Mouse (Mus musculus): Measurements from ENCODE around the gene March7. TPM values are rescaled to one million over a fixed set of nuclear protein-coding genes. Genes with fewer than 3 reads are reported as not detected.

The March7 gene
- 85.0 and 88.7 TPM in 2 replicates for polyA plus RNA-seq (2016; fragmentation: Nextera tagmentation; extraction: Ambion mirVana)

DNA sequence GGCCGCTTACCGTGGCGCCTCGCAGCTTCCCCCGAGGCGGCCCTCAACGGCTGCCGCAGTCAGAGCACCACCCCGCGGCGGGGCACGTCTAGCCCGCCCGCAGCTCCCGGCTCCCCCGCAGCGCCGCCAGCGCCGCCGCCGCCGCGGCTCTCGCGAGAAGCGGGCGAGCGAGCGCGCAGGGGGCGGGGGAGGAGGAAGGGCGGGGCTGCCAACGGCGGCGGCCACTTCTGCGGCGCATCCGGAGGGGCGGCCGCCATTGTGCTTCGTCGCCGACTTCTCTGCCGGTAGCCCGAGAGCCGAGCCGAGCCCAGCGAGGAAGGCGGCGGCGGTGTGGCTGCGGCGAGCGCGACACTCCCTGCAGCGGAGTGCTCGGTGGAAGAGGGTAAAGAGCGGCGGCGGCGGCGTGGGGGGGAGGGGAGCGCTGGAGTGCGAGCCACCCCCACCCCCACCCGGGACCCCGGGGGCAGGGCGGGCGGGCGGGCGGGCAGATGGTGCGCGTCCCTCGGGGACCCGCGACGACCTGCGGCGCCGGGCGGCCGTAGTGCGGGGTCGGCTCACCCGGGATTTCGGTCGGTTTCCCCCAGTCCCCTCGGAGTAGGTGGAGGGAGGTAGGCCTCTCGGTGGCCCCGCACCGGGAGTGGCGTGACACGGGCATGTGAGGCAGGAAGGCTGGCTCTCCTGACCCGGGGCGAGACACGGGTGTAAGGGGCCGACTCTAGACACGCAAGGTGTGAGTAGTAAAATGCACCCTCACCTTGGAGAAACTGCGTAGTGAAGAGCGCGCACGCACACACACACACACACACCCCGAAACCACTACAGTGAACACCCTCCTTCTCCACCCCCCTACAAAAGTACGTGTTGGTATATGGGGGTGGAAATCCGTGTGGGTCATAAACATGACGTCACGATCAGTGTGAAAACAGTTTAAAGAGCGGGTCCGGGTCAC, at the start of gene March7, which contains the start of gene Baz2b:
Gene March7, plus strand, starts transcription at position 185 of the 949 bp plus-strand sequence.
Gene Baz2b, minus strand, starts transcription at position 137 of the 949 bp plus-strand sequence.
- peak; percentile 79 for ATAC-seq (ENCODE audit: low FRiP score, low read depth)
- WGBS = under 1% methylated on average over 97 of the region's 109 CpGs

DNA sequence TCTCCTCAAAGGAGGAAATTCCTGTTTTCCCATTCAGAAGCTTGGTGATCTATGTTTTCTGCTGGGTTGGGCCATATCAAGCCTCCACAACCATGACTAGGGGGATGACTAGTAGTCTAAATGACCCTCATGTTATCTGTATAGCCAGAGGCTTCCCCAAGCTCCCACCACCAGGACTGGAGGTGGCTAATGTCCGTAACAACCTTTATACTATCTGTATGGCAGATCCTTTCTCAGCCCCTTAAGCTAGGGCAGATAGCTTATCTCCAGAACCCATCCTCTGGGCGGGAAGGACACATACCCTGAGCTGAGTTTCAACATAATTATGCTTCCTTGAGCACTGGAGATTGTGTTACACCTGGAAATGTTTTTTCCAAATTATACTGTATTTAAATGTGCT, 45.9 kb upstream of the March7 start:
- Histone ChIP-seq H3K27ac (no peak overlapping the region), H3K9me3 (no peaks in the 10 kb centered on the region), H3K4me3 (no peak overlapping the region), H3K27me3 (replicated peaks) (no peaks in the 10 kb centered on the region), H3K36me3 (no peaks in the 10 kb centered on the region), H3K4me1 (no peaks in the 10 kb centered on the region), H3K4me2 (replicated peaks) (no peak overlapping the region), H3K9ac (no peak overlapping the region)
- WGBS = 87% methylated on average over 2 of the region's 2 CpGs
- no peak for ATAC-seq (ENCODE audit: low FRiP score, low read depth)

More for the DNA sequence above, at the start of gene March7, which contains the start of gene Baz2b:
- Histone ChIP-seq H3K9ac (peak within 1 kb of the TSS; percentile 96), H3K4me1 (peaks cover 30% of the 10 kb centered on the region), H3K9me3 (no peaks in the 10 kb centered on the region), H3K27ac (peak within 1 kb of the TSS; percentile 87), H3K27me3 (replicated peaks) (peaks cover 12% of the 10 kb centered on the region; the same call in 1 of the 2 replicates), H3K4me3 (peak within 1 kb of the TSS; percentile 91), H3K36me3 (peaks cover 2% of the 10 kb centered on the region; the same call in 1 of the 2 replicates), H3K4me2 (replicated peaks) (peak within 1 kb of the TSS; percentile 73)

DNA sequence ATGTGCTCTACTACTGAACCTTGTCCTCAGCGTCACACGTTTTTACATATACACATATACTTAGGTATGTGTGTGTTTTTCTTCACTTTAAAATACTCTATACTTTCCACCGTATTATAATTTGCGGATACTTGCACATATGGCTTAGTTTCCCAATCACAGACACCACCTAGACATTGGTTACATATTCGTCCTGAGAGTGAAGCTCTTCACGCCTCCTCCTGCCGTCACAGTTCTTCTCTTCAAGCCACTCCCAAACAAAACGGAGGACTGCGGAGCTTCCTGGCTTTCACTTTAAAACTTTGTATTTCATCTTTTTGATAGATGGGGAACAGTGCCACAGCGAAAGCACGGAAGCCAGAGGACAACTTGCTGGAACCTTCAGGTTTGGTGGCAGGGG, 44.0 kb upstream of the March7 start:
- Histone ChIP-seq H3K27me3 (replicated peaks) (no peaks in the 10 kb centered on the region), H3K9ac (no peak overlapping the region), H3K36me3 (no peaks in the 10 kb centered on the region), H3K27ac (no peak overlapping the region), H3K9me3 (no peaks in the 10 kb centered on the region), H3K4me3 (no peak overlapping the region), H3K4me1 (no peaks in the 10 kb centered on the region), H3K4me2 (replicated peaks) (no peak overlapping the region)
- 94% methylated on average over 11 of the region's 11 CpGs for WGBS
- no peak for ATAC-seq (ENCODE audit: low FRiP score, low read depth)

DNA sequence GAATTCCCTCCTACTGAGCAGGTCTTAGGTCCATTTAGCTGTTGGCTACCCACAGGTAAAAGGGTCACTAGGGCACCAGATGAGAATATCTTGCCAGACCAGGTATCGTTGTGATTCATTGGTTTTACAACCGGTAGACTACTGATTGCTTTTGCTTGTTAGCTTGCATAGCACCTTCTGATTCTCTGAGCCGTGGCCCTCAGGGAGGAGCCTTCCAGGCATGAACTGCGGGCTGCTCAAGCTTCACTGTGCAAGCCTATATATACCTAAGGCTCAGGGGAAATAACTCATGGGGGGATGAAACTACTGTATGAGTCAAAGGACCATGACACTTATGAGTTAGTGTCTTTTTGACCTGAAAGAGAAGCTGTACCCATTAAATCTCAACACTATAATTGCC, 42.8 kb upstream of the March7 start:
- Histone ChIP-seq H3K4me3 (no peak overlapping the region), H3K9me3 (no peaks in the 10 kb centered on the region), H3K27ac (no peak overlapping the region), H3K4me1 (no peaks in the 10 kb centered on the region), H3K36me3 (no peaks in the 10 kb centered on the region), H3K9ac (no peak overlapping the region), H3K27me3 (replicated peaks) (no peaks in the 10 kb centered on the region), H3K4me2 (replicated peaks) (no peak overlapping the region)
- 83% methylated on average over 4 of the region's 4 CpGs for WGBS
- ATAC-seq (ENCODE audit: low FRiP score, low read depth) = no peak

DNA sequence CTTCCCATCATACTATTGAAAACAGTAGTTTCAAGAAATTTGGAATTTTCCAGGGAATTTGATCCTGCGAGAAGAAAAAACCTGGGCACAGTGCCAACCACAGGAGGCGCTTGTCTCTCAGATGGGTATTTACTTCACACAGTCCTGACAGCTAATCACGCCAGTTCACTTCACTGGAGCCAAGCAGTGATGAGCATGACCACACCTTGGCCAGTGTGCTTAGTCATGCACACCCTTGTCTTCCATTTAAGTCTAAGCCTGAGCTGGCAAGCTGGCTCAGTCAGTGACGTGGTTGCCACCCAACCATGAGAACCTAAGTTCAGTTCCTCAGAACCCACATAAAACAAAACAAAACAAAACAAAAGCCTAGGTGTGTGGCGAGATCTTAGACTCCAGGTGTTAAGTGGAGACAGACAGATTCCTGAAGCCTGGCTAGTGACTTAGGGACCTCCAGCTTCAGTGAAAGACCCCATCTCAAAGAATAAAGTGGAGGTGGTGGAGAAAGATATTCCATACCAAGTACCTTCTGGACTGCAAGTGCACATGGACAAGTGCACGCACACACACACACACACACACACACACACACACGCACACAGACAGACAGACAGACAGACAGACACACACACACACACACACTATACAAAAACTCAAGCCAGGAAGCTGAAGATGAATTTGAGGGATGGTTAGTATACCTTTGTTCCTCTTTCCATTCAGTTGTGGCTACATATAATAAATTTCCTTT, 37.7 kb upstream of the March7 start:
- Histone ChIP-seq H3K9me3 (no peaks in the 10 kb centered on the region), H3K27ac (no peak overlapping the region), H3K4me3 (no peak overlapping the region), H3K9ac (no peak overlapping the region), H3K27me3 (replicated peaks) (no peaks in the 10 kb centered on the region), H3K4me1 (no peaks in the 10 kb centered on the region), H3K4me2 (replicated peaks) (no peak overlapping the region), H3K36me3 (no peaks in the 10 kb centered on the region)
- ATAC-seq (ENCODE audit: low FRiP score, low read depth) = no peak
- 81% methylated on average over 7 of the region's 7 CpGs for WGBS

DNA sequence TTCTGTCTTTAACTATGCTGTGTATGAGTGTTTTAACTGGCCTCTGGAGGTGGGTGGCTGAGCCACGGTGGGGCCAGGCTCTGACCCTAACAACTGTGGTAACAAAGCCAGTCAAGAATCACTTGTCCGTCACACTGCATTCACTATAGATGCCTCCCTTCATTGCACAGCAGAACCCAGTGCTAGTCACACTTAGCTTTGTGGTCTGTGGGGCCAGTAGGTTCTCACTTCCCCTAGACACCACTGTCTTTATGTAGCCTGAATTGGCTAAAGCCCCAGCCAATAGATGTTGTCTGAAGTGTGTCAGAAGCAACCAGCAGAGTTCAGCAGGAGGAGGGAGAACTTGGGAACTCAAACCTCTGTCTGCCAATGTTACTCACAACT, 37.2 kb upstream of the March7 start:
- WGBS = 73% methylated on average over 2 of the region's 2 CpGs

DNA sequence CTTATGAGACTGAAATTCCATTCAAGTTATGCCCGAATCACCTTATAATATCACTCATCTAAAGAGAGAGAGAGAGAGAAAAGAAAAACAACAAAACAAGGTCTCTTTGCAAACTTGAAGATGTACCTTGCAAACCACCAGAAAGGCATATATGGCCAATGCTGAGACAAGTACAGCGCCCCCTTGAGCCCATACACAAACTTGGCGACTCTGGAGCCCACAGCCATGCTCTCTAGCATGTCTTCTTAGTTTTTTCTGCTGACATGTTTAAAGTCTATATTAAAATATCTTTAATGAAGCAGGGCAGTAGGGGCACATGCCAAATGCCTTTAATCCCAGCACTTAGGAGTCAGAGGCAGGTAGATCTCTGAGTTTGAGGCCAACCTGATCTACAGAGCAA, 36.5 kb upstream of the March7 start:
- Histone ChIP-seq H3K4me2 (replicated peaks) (no peak overlapping the region), H3K27ac (no peak overlapping the region), H3K36me3 (no peaks in the 10 kb centered on the region), H3K9ac (no peak overlapping the region), H3K4me3 (no peak overlapping the region), H3K4me1 (no peaks in the 10 kb centered on the region), H3K9me3 (no peaks in the 10 kb centered on the region), H3K27me3 (replicated peaks) (no peaks in the 10 kb centered on the region)
- 61% methylated on average over 3 of the region's 3 CpGs for WGBS
- no peak for ATAC-seq (ENCODE audit: low FRiP score, low read depth)

More for the DNA sequence above, 37.2 kb upstream of the March7 start:
- Histone ChIP-seq H3K36me3 (no peaks in the 10 kb centered on the region), H3K4me2 (replicated peaks) (no peak overlapping the region), H3K4me3 (no peak overlapping the region), H3K27ac (no peak overlapping the region), H3K9me3 (no peaks in the 10 kb centered on the region), H3K9ac (no peak overlapping the region), H3K4me1 (no peaks in the 10 kb centered on the region), H3K27me3 (replicated peaks) (no peaks in the 10 kb centered on the region)
- no peak for ATAC-seq (ENCODE audit: low FRiP score, low read depth)

DNA sequence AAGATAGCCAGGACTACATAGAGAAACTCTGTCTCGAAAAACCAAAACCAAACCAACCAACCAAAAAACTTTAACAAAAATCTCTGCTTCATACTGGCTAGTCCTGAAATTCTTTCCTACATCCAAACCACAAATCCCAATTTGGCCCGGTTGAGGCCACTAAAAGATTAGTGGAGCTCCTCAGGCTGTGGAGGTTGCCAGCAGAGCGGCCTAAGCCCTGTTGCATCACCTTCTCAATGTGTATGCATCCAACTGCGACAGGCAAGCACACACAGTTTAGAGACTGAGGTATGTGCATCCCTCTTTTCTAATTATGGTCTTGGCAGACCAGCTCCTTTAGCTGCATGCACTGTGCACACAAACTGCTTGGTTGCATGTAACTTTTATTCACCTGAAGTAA, 36.1 kb upstream of the March7 start:
- H3K9ac ChIP-seq = no peak overlapping the region
- no peaks in the 10 kb centered on the region for H3K9me3 ChIP-seq
- 91% methylated on average over 4 of the region's 4 CpGs for WGBS
- ATAC-seq (ENCODE audit: low FRiP score, low read depth) = no peak
- H3K27me3 ChIP-seq (replicated peaks) = no peaks in the 10 kb centered on the region
- H3K4me2 ChIP-seq (replicated peaks) = no peak overlapping the region
- H3K4me3 ChIP-seq = no peak overlapping the region
- no peaks in the 10 kb centered on the region for H3K36me3 ChIP-seq
- H3K27ac ChIP-seq = no peak overlapping the region
- H3K4me1 ChIP-seq = no peaks in the 10 kb centered on the region

DNA sequence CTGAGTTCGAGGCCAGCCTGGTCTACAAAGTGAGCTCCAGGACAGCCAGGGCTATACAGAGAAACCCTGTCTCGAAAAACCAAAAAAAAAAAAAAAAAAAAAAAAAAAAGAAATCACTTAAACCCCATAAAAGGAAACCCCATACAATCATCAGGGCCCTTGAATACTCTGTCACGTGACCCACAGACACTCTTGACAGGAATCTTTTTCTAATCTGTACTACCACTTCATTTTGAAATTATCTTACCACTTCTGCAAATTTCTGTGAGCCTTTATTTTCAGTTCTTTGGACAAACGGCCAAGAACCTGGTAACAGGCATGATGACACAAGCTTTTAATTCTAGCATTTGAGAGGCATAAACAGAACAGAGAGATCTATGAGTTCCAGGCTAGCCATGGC, 34.6 kb upstream of the March7 start:
- no peak overlapping the region for H3K27ac ChIP-seq
- 91% methylated on average over 3 of the region's 4 CpGs for WGBS
- no peak for ATAC-seq (ENCODE audit: low FRiP score, low read depth)

DNA sequence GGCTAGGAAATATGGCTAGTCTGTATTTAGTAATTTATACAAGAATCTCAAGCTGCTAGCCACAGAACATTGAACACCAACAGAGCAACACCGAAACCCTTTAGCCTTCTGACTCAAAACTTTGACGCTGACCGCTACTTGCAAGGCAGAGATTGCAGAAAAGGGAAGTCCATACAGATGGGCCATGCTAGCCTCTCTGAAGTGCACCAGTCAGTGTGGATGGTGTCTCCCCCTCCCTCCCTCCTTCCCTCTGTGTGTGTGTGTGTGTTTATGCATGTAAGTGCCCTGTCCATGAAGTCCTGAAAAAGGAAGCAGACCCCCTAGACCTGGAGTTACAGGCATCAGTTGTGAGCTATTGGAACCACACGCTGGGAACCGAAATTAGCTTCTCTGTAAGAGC, 33.6 kb upstream of the March7 start:
- no peaks in the 10 kb centered on the region for H3K4me1 ChIP-seq
- H3K9me3 ChIP-seq = no peaks in the 10 kb centered on the region
- H3K36me3 ChIP-seq = no peaks in the 10 kb centered on the region
- 94% methylated on average over 5 of the region's 5 CpGs for WGBS
- H3K4me3 ChIP-seq = no peak overlapping the region
- H3K27ac ChIP-seq = no peak overlapping the region
- H3K4me2 ChIP-seq (replicated peaks) = no peak overlapping the region
- no peak overlapping the region for H3K9ac ChIP-seq
- H3K27me3 ChIP-seq (replicated peaks) = no peaks in the 10 kb centered on the region
- no peak for ATAC-seq (ENCODE audit: low FRiP score, low read depth)

More for the DNA sequence above, 34.6 kb upstream of the March7 start:
- H3K27me3 ChIP-seq (replicated peaks) = no peaks in the 10 kb centered on the region
- no peaks in the 10 kb centered on the region for H3K4me1 ChIP-seq
- H3K4me2 ChIP-seq (replicated peaks) = no peak overlapping the region
- no peak overlapping the region for H3K9ac ChIP-seq
- H3K9me3 ChIP-seq = no peaks in the 10 kb centered on the region
- no peak overlapping the region for H3K4me3 ChIP-seq
- no peaks in the 10 kb centered on the region for H3K36me3 ChIP-seq

DNA sequence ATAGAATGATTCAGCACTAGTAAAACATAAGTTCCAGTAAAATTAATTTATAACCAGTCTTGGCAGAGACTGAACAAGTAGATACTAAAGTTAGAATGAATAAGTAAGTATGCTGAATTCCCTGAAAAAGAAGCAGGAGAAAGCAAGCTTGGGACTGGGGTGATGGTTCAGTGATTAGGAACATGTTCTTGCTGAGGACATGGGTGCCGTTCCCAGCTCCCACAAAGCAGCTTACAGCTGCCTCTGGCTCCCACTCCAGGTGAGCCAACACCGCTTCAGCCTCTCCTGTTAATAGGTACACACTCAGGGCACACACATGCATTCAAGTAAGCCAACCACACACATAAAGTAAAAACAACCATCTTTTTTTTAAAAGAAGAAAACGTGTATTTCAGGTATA, 32.2 kb upstream of the March7 start:
- H3K27me3 ChIP-seq (replicated peaks) = no peaks in the 10 kb centered on the region
- no peak overlapping the region for H3K9ac ChIP-seq
- no peak overlapping the region for H3K4me3 ChIP-seq
- no peaks in the 10 kb centered on the region for H3K36me3 ChIP-seq
- H3K27ac ChIP-seq = no peak overlapping the region
- WGBS = 85% methylated on average over 3 of the region's 3 CpGs
- no peaks in the 10 kb centered on the region for H3K9me3 ChIP-seq
- no peaks in the 10 kb centered on the region for H3K4me1 ChIP-seq
- no peak for ATAC-seq (ENCODE audit: low FRiP score, low read depth)
- H3K4me2 ChIP-seq (replicated peaks) = no peak overlapping the region

DNA sequence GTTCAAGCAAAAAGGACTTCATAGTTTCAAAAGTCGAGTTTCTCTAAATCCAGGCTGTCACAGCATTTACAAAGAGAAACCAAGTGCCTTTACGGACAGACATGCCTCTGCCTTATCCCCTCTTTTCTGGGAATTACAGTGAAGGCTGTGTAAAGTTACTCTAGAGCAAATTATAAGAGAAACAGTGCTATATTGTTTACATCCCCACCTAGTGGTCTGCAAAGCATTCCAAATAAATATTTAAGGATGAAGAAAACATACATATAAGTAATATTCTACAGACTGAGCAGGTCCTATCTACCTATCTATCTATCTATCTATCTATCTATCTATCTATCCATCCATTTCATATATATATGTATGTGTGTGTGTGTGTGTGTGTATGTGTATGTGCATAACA, 28.0 kb upstream of the March7 start:
- Histone ChIP-seq H3K4me3 (no peak overlapping the region), H3K36me3 (no peaks in the 10 kb centered on the region), H3K27me3 (replicated peaks) (no peaks in the 10 kb centered on the region), H3K27ac (no peak overlapping the region), H3K4me1 (no peaks in the 10 kb centered on the region), H3K4me2 (replicated peaks) (no peak overlapping the region), H3K9ac (no peak overlapping the region), H3K9me3 (no peaks in the 10 kb centered on the region)
- ATAC-seq (ENCODE audit: low FRiP score, low read depth) = no peak
- 75% methylated on average over 2 of the region's 2 CpGs for WGBS
